Mouse (Mus musculus): ENCODE results near the gene Slf1. TPM values are rescaled to one million over a fixed set of nuclear protein-coding genes. Genes with fewer than 3 reads are reported as not detected.
A peak's percentile ranks its signal among the peaks of the same experiment; 100 is the strongest.

The Slf1 gene
- total RNA-seq (2014; fragmentation: Nextera tagmentation) (39.3 and 41.5 TPM in 2 replicates), total RNA-seq (2017) (39.5 and 46.5 TPM in 2 replicates), polyA plus RNA-seq (2012) (2.4 and 3.6 TPM in 2 replicates)

DNA sequence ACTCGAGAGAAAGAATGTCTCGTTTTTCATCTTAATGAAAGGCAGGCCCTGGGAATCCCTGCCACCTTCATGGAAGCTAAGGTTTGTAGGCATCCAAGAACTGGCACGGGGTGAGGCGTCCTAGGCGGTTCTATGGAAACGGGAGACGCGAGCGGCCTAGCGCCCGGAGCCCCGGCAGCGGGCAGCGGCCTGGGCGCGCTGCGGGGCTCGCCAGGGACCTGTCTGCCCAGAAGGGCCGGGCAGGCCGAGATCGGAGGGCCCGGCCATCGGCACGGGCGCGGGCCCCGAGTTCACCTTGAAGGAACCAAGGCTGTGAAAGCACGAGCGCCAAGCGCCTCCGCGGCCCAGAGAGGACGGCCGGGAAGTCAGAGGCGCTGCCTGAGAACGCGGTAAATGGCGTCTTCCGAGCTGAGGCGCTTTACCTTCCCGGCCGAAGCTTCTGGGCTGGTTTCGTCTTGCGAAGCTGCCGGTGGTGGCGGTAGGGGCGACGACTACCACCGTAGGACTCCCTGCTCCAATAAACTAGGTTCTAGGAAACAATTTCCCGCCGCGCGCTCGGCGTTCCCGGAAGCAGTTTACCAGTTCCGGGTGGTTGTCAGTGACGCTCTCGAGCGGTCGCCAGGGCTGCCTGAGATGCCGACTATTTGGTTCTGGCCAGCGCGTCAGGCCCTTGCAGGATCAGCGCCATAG is at the start of gene Slf1, which contains the start of gene 2210408I21Rik:
Slf1 (minus strand) TSS at position 543 of the 690 bp plus-strand sequence.
2210408I21Rik (plus strand) TSS at position 610 of the 690 bp plus-strand sequence.
- no peak for TF ChIP-seq TAL1 (conservative IDR thresholded peaks at IDR 0.05; ENCODE audit: low read depth, low read length)
- Histone ChIP-seq H3K27me3 (ENCODE audit: insufficient read depth, low read length) (no peaks in the 10 kb centered on the region), H3K4me1 (ENCODE audit: insufficient read depth, low read depth, low read length) (peaks cover 4% of the 10 kb centered on the region; the same call in 1 of the 2 replicates), H3K9me3 (replicated peaks) (no peaks in the 10 kb centered on the region), H3K4me3 (ENCODE audit: low read depth, low read length) (peak within 1 kb of the TSS; percentile 87), H3K36me3 (replicated peaks) (peaks cover 2% of the 10 kb centered on the region)
- DNase-seq (ENCODE audit: low spot score) = peak; percentile 70
- peak; percentile 96 for ATAC-seq (ENCODE audit: extremely low read depth, insufficient number of reproducible peaks, low FRiP score, poor library complexity, severe bottlenecking)

GRCm38 (mm10) chr13:77177931-77178330 is 42.7 kb upstream of the Slf1 start:
- TF ChIP-seq TAL1 (conservative IDR thresholded peaks at IDR 0.05; ENCODE audit: low read depth, low read length) (no peak), CTCF (IDR thresholded peaks at IDR 0.05; ENCODE audit: low read depth, low read length) (no peak), POLR2AphosphoS5 (IDR thresholded peaks at IDR 0.05; ENCODE audit: insufficient replicate concordance, low read depth, low read length) (no peak), GATA2 (IDR thresholded peaks at IDR 0.05; ENCODE audit: borderline replicate concordance, low read depth, low read length) (no peak), GATA1 (IDR thresholded peaks at IDR 0.05; ENCODE audit: borderline replicate concordance, low read length) (no peak)
- peaks cover 6% of the 10 kb centered on the region for H3K4me1 ChIP-seq (ENCODE audit: insufficient read depth, low read depth, low read length)
- no peak overlapping the region for H3K4me3 ChIP-seq (ENCODE audit: low read depth, low read length)
- peaks cover 5% of the 10 kb centered on the region for H3K36me3 ChIP-seq (replicated peaks)
- H3K9me3 ChIP-seq (replicated peaks) = no peaks in the 10 kb centered on the region
- ATAC-seq (ENCODE audit: extremely low read depth, insufficient number of reproducible peaks, low FRiP score, poor library complexity, severe bottlenecking) (no peak), DNase-seq (ENCODE audit: low spot score) (no peak)
- no peaks in the 10 kb centered on the region for H3K27me3 ChIP-seq (ENCODE audit: insufficient read depth, low read length)

DNA sequence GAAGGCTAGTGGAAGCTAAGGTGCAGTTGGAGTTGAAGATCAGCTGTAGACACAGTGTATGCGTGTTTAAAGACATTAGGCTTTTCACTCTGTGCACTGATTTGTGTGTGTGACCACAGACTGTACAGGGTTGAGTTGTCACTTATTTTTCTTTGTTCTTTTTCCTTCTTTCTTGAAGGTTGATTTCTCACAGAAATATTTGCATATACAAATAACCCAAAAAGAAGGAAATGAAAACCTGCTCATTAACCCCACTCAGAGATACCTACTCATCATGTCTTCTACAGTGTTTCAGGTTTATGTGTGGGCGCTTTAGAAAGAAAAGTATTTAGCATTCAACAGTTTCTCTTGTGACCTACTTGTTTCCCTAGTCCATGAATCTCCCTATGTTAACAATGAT is 5.6 kb upstream of the Slf1 start:
- no peaks in the 10 kb centered on the region; the same call in 1 of the 2 replicates for H3K4me1 ChIP-seq (ENCODE audit: insufficient read depth, low read depth, low read length)
- H3K4me3 ChIP-seq (ENCODE audit: low read depth, low read length) = no peak overlapping the region
- peaks cover 8% of the 10 kb centered on the region for H3K36me3 ChIP-seq (replicated peaks)
- ATAC-seq (ENCODE audit: extremely low read depth, insufficient number of reproducible peaks, low FRiP score, poor library complexity, severe bottlenecking) (no peak), DNase-seq (ENCODE audit: low spot score) (no peak)
- no peaks in the 10 kb centered on the region for H3K9me3 ChIP-seq (replicated peaks)
- no peaks in the 10 kb centered on the region for H3K27me3 ChIP-seq (ENCODE audit: insufficient read depth, low read length)
- TF ChIP-seq GATA1 (IDR thresholded peaks at IDR 0.05; ENCODE audit: borderline replicate concordance, low read length) (no peak), POLR2AphosphoS5 (IDR thresholded peaks at IDR 0.05; ENCODE audit: insufficient replicate concordance, low read depth, low read length) (no peak), TAL1 (conservative IDR thresholded peaks at IDR 0.05; ENCODE audit: low read depth, low read length) (no peak), CTCF (IDR thresholded peaks at IDR 0.05; ENCODE audit: low read depth, low read length) (no peak), GATA2 (IDR thresholded peaks at IDR 0.05; ENCODE audit: borderline replicate concordance, low read depth, low read length) (no peak)

DNA sequence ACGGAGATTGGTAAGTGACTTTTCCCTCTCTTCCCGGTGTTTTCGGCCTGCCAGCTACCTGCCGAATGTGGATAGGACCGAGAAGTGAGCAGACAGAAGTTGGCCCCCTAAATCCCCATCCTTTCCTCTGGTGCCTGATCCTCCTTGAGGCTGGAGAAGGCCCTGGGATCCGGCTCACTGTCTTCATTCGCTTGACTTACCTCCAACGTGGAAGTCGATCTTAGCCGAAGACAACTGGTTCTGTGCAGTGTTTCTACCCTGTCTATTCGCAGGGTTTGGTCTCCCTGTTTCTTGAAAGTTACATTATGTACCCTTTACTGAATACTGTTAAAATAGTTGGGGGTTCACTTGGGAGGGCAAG is 328 bp upstream of the Slf1 start:
- Histone ChIP-seq H3K9me3 (replicated peaks) (no peaks in the 10 kb centered on the region), H3K27me3 (ENCODE audit: insufficient read depth, low read length) (no peaks in the 10 kb centered on the region), H3K36me3 (replicated peaks) (peaks cover 4% of the 10 kb centered on the region), H3K4me1 (ENCODE audit: insufficient read depth, low read depth, low read length) (peaks cover 4% of the 10 kb centered on the region; the same call in 1 of the 2 replicates), H3K4me3 (ENCODE audit: low read depth, low read length) (peak overlapping the region; percentile 87)
- ATAC-seq (ENCODE audit: extremely low read depth, insufficient number of reproducible peaks, low FRiP score, poor library complexity, severe bottlenecking) (peak; percentile 50), DNase-seq (ENCODE audit: low spot score) (no peak)
- TF ChIP-seq TAL1 (conservative IDR thresholded peaks at IDR 0.05; ENCODE audit: low read depth, low read length) = no peak
- no peak for TF ChIP-seq GATA2 (IDR thresholded peaks at IDR 0.05; ENCODE audit: borderline replicate concordance, low read depth, low read length)
- TF ChIP-seq POLR2AphosphoS5 (IDR thresholded peaks at IDR 0.05; ENCODE audit: insufficient replicate concordance, low read depth, low read length) = no peak
- no peak for TF ChIP-seq CTCF (IDR thresholded peaks at IDR 0.05; ENCODE audit: low read depth, low read length)
- TF ChIP-seq GATA1 (IDR thresholded peaks at IDR 0.05; ENCODE audit: borderline replicate concordance, low read length) = no peak

GRCm38 (mm10) chr13:77131132-77131531 is 4.1 kb downstream of the Slf1 start:
- ATAC-seq (ENCODE audit: extremely low read depth, insufficient number of reproducible peaks, low FRiP score, poor library complexity, severe bottlenecking) (no peak), DNase-seq (ENCODE audit: low spot score) (no peak)
- Histone ChIP-seq H3K27me3 (ENCODE audit: insufficient read depth, low read length) (no peaks in the 10 kb centered on the region), H3K4me1 (ENCODE audit: insufficient read depth, low read depth, low read length) (peaks cover 8% of the 10 kb centered on the region; the same call in 1 of the 2 replicates), H3K36me3 (replicated peaks) (peaks cover 3% of the 10 kb centered on the region), H3K4me3 (ENCODE audit: low read depth, low read length) (no peak overlapping the region), H3K9me3 (replicated peaks) (no peaks in the 10 kb centered on the region)
- no peak for TF ChIP-seq GATA2 (IDR thresholded peaks at IDR 0.05; ENCODE audit: borderline replicate concordance, low read depth, low read length)
- TF ChIP-seq POLR2AphosphoS5 (IDR thresholded peaks at IDR 0.05; ENCODE audit: insufficient replicate concordance, low read depth, low read length) = no peak
- no peak for TF ChIP-seq GATA1 (IDR thresholded peaks at IDR 0.05; ENCODE audit: borderline replicate concordance, low read length)
- TF ChIP-seq TAL1 (conservative IDR thresholded peaks at IDR 0.05; ENCODE audit: low read depth, low read length) = no peak
- TF ChIP-seq CTCF (IDR thresholded peaks at IDR 0.05; ENCODE audit: low read depth, low read length) = no peak

DNA sequence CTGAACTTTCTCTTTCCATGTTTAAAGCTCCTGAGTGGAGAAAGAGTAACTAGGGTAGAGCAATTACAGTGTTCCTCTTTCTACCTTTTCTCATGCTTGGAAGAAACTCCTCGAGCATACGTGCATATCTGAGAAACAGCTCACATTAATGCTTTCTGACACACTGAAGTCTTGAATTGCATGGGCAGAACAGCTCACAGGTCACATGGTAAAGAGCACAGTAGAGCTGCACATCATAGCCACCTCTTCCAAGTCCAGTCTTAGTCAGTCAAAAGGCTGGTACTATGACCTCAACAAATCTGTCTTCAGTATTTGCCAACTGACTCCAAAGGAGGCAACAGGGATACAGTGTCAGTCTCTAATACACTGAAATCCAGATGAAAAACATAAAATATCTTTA is 7.0 kb downstream of the Slf1 start:
- Histone ChIP-seq H3K27me3 (ENCODE audit: insufficient read depth, low read length) (no peaks in the 10 kb centered on the region), H3K4me1 (ENCODE audit: insufficient read depth, low read depth, low read length) (peaks cover 6% of the 10 kb centered on the region; the same call in 1 of the 2 replicates), H3K9me3 (replicated peaks) (no peaks in the 10 kb centered on the region), H3K36me3 (replicated peaks) (peaks cover 14% of the 10 kb centered on the region), H3K4me3 (ENCODE audit: low read depth, low read length) (no peak overlapping the region)
- TF ChIP-seq CTCF (IDR thresholded peaks at IDR 0.05; ENCODE audit: low read depth, low read length) (no peak), TAL1 (conservative IDR thresholded peaks at IDR 0.05; ENCODE audit: low read depth, low read length) (no peak), POLR2AphosphoS5 (IDR thresholded peaks at IDR 0.05; ENCODE audit: insufficient replicate concordance, low read depth, low read length) (no peak), GATA1 (IDR thresholded peaks at IDR 0.05; ENCODE audit: borderline replicate concordance, low read length) (no peak), GATA2 (IDR thresholded peaks at IDR 0.05; ENCODE audit: borderline replicate concordance, low read depth, low read length) (no peak)
- ATAC-seq (ENCODE audit: extremely low read depth, insufficient number of reproducible peaks, low FRiP score, poor library complexity, severe bottlenecking) (no peak), DNase-seq (ENCODE audit: low spot score) (no peak)

All from G1E (cell line).